Mouse (Mus musculus): ENCODE measurements at regions not wholly inside any gene's neighbourhood (a gene's known extent, or its start where the extent isn't known, plus 50 kb on each side); places are given as distances from the start of the nearest gene placed in this dataset.

GRCm38 (mm10) chr2:30682146-30682825 is 87.4 kb downstream of the Cstad start:
- no peak for ATAC-seq (replicated peaks; ENCODE audit: low FRiP score, poor library complexity, severe bottlenecking)

GRCm38 (mm10) chr2:30681642-30682041 is 86.8 kb downstream of the Cstad start:
- no peak for ATAC-seq (replicated peaks; ENCODE audit: low FRiP score, poor library complexity, severe bottlenecking)

GRCm38 (mm10) chr2:30679041-30679440 is 84.2 kb downstream of the Cstad start:
- ATAC-seq (replicated peaks; ENCODE audit: low FRiP score, poor library complexity, severe bottlenecking) = no peak

- ATAC-seq (replicated peaks; ENCODE audit: low FRiP score, poor library complexity, severe bottlenecking) = no peak
Measured at GRCm38 (mm10) chr2:30677498-30677897, 82.7 kb downstream of the Cstad start.

GRCm38 (mm10) chr2:30676833-30677459 is 82.1 kb downstream of the Cstad start:
- ATAC-seq (replicated peaks; ENCODE audit: low FRiP score, poor library complexity, severe bottlenecking) = no peak

- ATAC-seq (replicated peaks; ENCODE audit: low FRiP score, poor library complexity, severe bottlenecking) = no peak
Measured at GRCm38 (mm10) chr2:30676450-30676832, 81.6 kb downstream of the Cstad start.

- no peak for ATAC-seq (replicated peaks; ENCODE audit: low FRiP score, poor library complexity, severe bottlenecking)
Measured at GRCm38 (mm10) chr2:30675839-30676238, 81.0 kb downstream of the Cstad start.

- ATAC-seq (replicated peaks; ENCODE audit: low FRiP score, poor library complexity, severe bottlenecking) = no peak
Measured at GRCm38 (mm10) chr2:30670836-30671586, 76.2 kb downstream of the Cstad start.

- no peak for ATAC-seq (replicated peaks; ENCODE audit: low FRiP score, poor library complexity, severe bottlenecking)
Measured at GRCm38 (mm10) chr2:30667468-30667867, 72.6 kb downstream of the Cstad start.

GRCm38 (mm10) chr2:30661147-30661546 is 66.3 kb downstream of the Cstad start:
- no peak for ATAC-seq (replicated peaks; ENCODE audit: low FRiP score, poor library complexity, severe bottlenecking)

GRCm38 (mm10) chr2:30660613-30660991 is 65.8 kb downstream of the Cstad start:
- ATAC-seq (replicated peaks; ENCODE audit: low FRiP score, poor library complexity, severe bottlenecking) = no peak

GRCm38 (mm10) chr2:30659836-30660612 is 65.2 kb downstream of the Cstad start:
- ATAC-seq (replicated peaks; ENCODE audit: low FRiP score, poor library complexity, severe bottlenecking) = no peak

GRCm38 (mm10) chr2:30658844-30659555 is 64.2 kb downstream of the Cstad start:
- ATAC-seq (replicated peaks; ENCODE audit: low FRiP score, poor library complexity, severe bottlenecking) = no peak

Data from erythroblast, adult 5-6 weeks (primary cell).